Mouse (Mus musculus) thymus, adult 2 months (tissue): ENCODE data around the gene Gm21312.
"Not testable (repeated sequence)": the region's sequence is repeated elsewhere in the genome, so short reads cannot be mapped to it uniquely, and the experiment has no call there.

Experiments
- CTCF ChIP-seq: fragments of 200-500 bp; IDR thresholded peaks from 2 replicates; pipeline ENCODE4 v1.5.1; 2012; ENCODE audit warnings: mild to moderate bottlenecking, control low read depth, low read length, moderate library complexity, borderline replicate concordance; ENCODE audit not compliant: control insufficient read depth, poor library complexity, insufficient read depth; ENCODE audit errors: extremely low read depth
- POLR2A ChIP-seq: fragments of 200-500 bp; IDR thresholded peaks from 2 replicates; pipeline ENCODE4 v1.6.1; 2012; ENCODE audit warnings: mild to moderate bottlenecking, low read length, control low read depth, moderate library complexity; ENCODE audit not compliant: control insufficient read depth, poor library complexity, insufficient read depth; ENCODE audit errors: extremely low read depth

DNA sequence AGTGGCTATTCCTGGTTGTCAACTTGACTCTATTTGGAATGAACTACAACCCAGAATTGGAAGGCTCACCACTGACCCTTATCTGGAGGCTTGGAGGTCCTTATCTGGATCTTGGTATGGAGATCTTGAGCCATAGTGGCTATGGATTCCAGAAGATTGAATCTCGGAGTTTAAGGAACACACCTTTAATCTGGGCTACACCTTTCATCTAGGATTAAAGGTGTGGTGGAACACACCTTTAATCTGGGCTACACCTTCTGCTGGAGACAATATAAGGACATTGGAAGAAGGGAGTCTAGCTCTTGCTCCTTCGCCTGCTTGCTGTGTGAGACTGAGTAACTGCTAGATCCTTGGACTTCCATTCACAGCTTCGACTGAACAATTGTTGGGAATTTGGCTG lies at the start of gene Gm21312:
- not testable (repeated sequence) for TF ChIP-seq CTCF, POLR2A
